Mouse (Mus musculus): ENCODE measurements at regions not wholly inside any gene's neighbourhood (a gene's known extent, or its start where the extent isn't known, plus 50 kb on each side); places are given as distances from the start of the nearest gene placed in this dataset.

- H3K27ac ChIP-seq = peak overlapping the region; percentile 54
- no peaks in the 10 kb centered on the region for H3K9me3 ChIP-seq (replicated peaks)
- H3K4me3 ChIP-seq = no peak overlapping the region
- H3K36me3 ChIP-seq = no peaks in the 10 kb centered on the region
- no peak for DNase-seq (ENCODE audit: low spot score)
- H3K4me1 ChIP-seq = peaks cover 7% of the 10 kb centered on the region
- no peaks in the 10 kb centered on the region for H3K27me3 ChIP-seq (ENCODE audit: low read depth, poor library complexity, severe bottlenecking)
- 65% methylated on average over 9 of the region's 9 CpGs for WGBS
Measured at GRCm38 (mm10) chr17:67514387-67515241, 117.9 kb downstream of the Lrrc30 start.

- 79% methylated on average over 6 of the region's 6 CpGs for WGBS
Measured at GRCm38 (mm10) chr17:67512699-67513450, 119.6 kb downstream of the Lrrc30 start.

GRCm38 (mm10) chr17:67512008-67512407 lies 120.5 kb downstream of the Lrrc30 start:
- Histone ChIP-seq H3K4me1 (peaks cover 11% of the 10 kb centered on the region), H3K36me3 (no peaks in the 10 kb centered on the region), H3K27ac (0 out of 2 replicates have a peak overlapping the region, but pooled peaks have one; percentile 42), H3K27me3 (ENCODE audit: low read depth, poor library complexity, severe bottlenecking) (no peaks in the 10 kb centered on the region), H3K4me3 (no peak overlapping the region), H3K9me3 (replicated peaks) (no peaks in the 10 kb centered on the region)
- DNase-seq (ENCODE audit: low spot score) = no peak
- WGBS = 77% methylated on average over 6 of the region's 6 CpGs

More at GRCm38 (mm10) chr17:67512699-67513450, 119.6 kb downstream of the Lrrc30 start:
- H3K36me3 ChIP-seq = no peaks in the 10 kb centered on the region
- no peak for DNase-seq (ENCODE audit: low spot score)
- H3K4me3 ChIP-seq = no peak overlapping the region
- H3K27me3 ChIP-seq (ENCODE audit: low read depth, poor library complexity, severe bottlenecking) = no peaks in the 10 kb centered on the region
- no peaks in the 10 kb centered on the region for H3K9me3 ChIP-seq (replicated peaks)
- 0 out of 2 replicates have a peak overlapping the region, but pooled peaks have one; percentile 54 for H3K27ac ChIP-seq
- peaks cover 11% of the 10 kb centered on the region for H3K4me1 ChIP-seq

- no peaks in the 10 kb centered on the region for H3K27me3 ChIP-seq (ENCODE audit: low read depth, poor library complexity, severe bottlenecking)
Measured at GRCm38 (mm10) chr17:67509921-67510320, 122.6 kb downstream of the Lrrc30 start.

GRCm38 (mm10) chr17:67509091-67509618 lies 123.4 kb downstream of the Lrrc30 start:
- DNase-seq (ENCODE audit: low spot score) = no peak
- no peaks in the 10 kb centered on the region for H3K9me3 ChIP-seq (replicated peaks)
- 91% methylated on average over 6 of the region's 6 CpGs for WGBS
- H3K36me3 ChIP-seq = no peaks in the 10 kb centered on the region
- H3K4me1 ChIP-seq = peaks cover 6% of the 10 kb centered on the region; the same call in 1 of the 2 replicates
- H3K27ac ChIP-seq = no peak overlapping the region
- no peaks in the 10 kb centered on the region for H3K27me3 ChIP-seq (ENCODE audit: low read depth, poor library complexity, severe bottlenecking)
- H3K4me3 ChIP-seq = no peak overlapping the region

More at GRCm38 (mm10) chr17:67509921-67510320, 122.6 kb downstream of the Lrrc30 start:
- H3K4me3 ChIP-seq = no peak overlapping the region
- WGBS = 88% methylated on average over 9 of the region's 9 CpGs
- no peak overlapping the region for H3K27ac ChIP-seq
- no peaks in the 10 kb centered on the region for H3K9me3 ChIP-seq (replicated peaks)
- no peak for DNase-seq (ENCODE audit: low spot score)
- peaks cover 9% of the 10 kb centered on the region for H3K4me1 ChIP-seq
- H3K36me3 ChIP-seq = no peaks in the 10 kb centered on the region

GRCm38 (mm10) chr17:67508353-67508752 lies 124.2 kb downstream of the Lrrc30 start:
- 68% methylated on average over 2 of the region's 2 CpGs for WGBS
- no peaks in the 10 kb centered on the region for H3K9me3 ChIP-seq (replicated peaks)
- H3K27me3 ChIP-seq (ENCODE audit: low read depth, poor library complexity, severe bottlenecking) = no peaks in the 10 kb centered on the region
- peaks cover 6% of the 10 kb centered on the region; the same call in 1 of the 2 replicates for H3K4me1 ChIP-seq
- H3K36me3 ChIP-seq = no peaks in the 10 kb centered on the region
- no peak overlapping the region for H3K27ac ChIP-seq
- no peak for DNase-seq (ENCODE audit: low spot score)
- no peak overlapping the region for H3K4me3 ChIP-seq

- Histone ChIP-seq H3K4me1 (peaks cover 6% of the 10 kb centered on the region; the same call in 1 of the 2 replicates), H3K4me3 (no peak overlapping the region), H3K9me3 (replicated peaks) (no peaks in the 10 kb centered on the region), H3K36me3 (no peaks in the 10 kb centered on the region), H3K27me3 (ENCODE audit: low read depth, poor library complexity, severe bottlenecking) (no peaks in the 10 kb centered on the region), H3K27ac (no peak overlapping the region)
- DNase-seq (ENCODE audit: low spot score) = no peak
- WGBS = 72% methylated on average over 2 of the region's 2 CpGs
Measured at GRCm38 (mm10) chr17:67506466-67506865, 126.1 kb downstream of the Lrrc30 start.

- WGBS = 91% methylated on average over 9 of the region's 9 CpGs
- no peaks in the 10 kb centered on the region for H3K27me3 ChIP-seq (ENCODE audit: low read depth, poor library complexity, severe bottlenecking)
- H3K36me3 ChIP-seq = no peaks in the 10 kb centered on the region
- H3K9me3 ChIP-seq (replicated peaks) = no peaks in the 10 kb centered on the region
- H3K4me3 ChIP-seq = no peak overlapping the region
- peaks cover 12% of the 10 kb centered on the region for H3K4me1 ChIP-seq
- DNase-seq (ENCODE audit: low spot score) = no peak
- H3K27ac ChIP-seq = no peak overlapping the region
Measured at GRCm38 (mm10) chr17:67504502-67505033, 128.0 kb downstream of the Lrrc30 start.

- H3K27me3 ChIP-seq (ENCODE audit: low read depth, poor library complexity, severe bottlenecking) = no peaks in the 10 kb centered on the region
Measured at GRCm38 (mm10) chr17:67503125-67503878, 129.2 kb downstream of the Lrrc30 start.

GRCm38 (mm10) chr17:67502628-67503027 lies 129.9 kb downstream of the Lrrc30 start:
- DNase-seq (ENCODE audit: low spot score) = no peak
- WGBS = 91% methylated on average over 4 of the region's 4 CpGs
- H3K4me1 ChIP-seq = peaks cover 10% of the 10 kb centered on the region
- H3K4me3 ChIP-seq = no peak overlapping the region
- no peaks in the 10 kb centered on the region for H3K36me3 ChIP-seq
- no peaks in the 10 kb centered on the region for H3K9me3 ChIP-seq (replicated peaks)
- no peak overlapping the region for H3K27ac ChIP-seq
- no peaks in the 10 kb centered on the region for H3K27me3 ChIP-seq (ENCODE audit: low read depth, poor library complexity, severe bottlenecking)

More at GRCm38 (mm10) chr17:67503125-67503878, 129.2 kb downstream of the Lrrc30 start:
- WGBS = 89% methylated on average over 6 of the region's 6 CpGs
- H3K9me3 ChIP-seq (replicated peaks) = no peaks in the 10 kb centered on the region
- H3K4me3 ChIP-seq = no peak overlapping the region
- no peaks in the 10 kb centered on the region for H3K36me3 ChIP-seq
- peaks cover 8% of the 10 kb centered on the region for H3K4me1 ChIP-seq
- DNase-seq (ENCODE audit: low spot score) = no peak
- no peak overlapping the region for H3K27ac ChIP-seq

GRCm38 (mm10) chr17:67499783-67500641 lies 132.5 kb downstream of the Lrrc30 start:
- Histone ChIP-seq H3K9me3 (replicated peaks) (no peaks in the 10 kb centered on the region), H3K27ac (no peak overlapping the region), H3K4me1 (peaks cover 13% of the 10 kb centered on the region), H3K27me3 (ENCODE audit: low read depth, poor library complexity, severe bottlenecking) (no peaks in the 10 kb centered on the region), H3K4me3 (no peak overlapping the region), H3K36me3 (no peaks in the 10 kb centered on the region)
- WGBS = 75% methylated on average over 28 of the region's 28 CpGs
- DNase-seq (ENCODE audit: low spot score) = no peak

All from limb, embryonic 10.5 days (tissue).